Mouse (Mus musculus) frontal cortex, postnatal 36 days (tissue): ENCODE measurements around the gene Ppp1r8.

Experiments
- DNase-seq, 2 experiments: peaks; one replicate each; pipeline ENCODE4 v3.0.0; 2022; ENCODE audit warnings: low spot score in 2 of 2

Gene Ppp1r8

GRCm38 (mm10) chr4:132842970-132843704 lies at the start of gene Ppp1r8:
Ppp1r8 (minus strand) TSS chr4:132843169.
- peak; percentile 91 for DNase-seq

DNA sequence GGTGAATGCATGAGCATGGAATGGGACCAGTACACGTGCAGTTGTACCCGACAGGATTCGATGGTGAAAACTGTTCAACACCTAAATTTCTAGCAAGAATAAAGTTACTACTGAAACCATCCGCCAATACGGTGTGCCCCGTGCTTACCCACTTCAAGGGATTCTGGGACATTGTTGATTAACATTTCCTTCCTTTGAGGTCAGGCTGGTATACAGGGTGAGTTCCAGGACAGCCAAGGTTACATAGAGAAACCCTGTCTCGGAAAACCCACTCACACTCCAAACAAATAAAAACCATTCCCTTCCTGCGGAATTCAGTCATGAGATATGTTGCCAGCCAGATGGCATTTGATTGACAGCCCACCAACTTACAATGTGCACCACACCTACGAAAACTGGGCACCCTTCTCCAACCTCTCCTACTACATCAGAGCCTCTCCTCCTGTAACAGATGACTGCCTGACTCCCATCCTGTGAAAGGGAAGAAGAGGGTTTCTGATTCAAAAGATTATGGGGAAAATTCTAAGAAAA lies 41.9 kb upstream of the Ppp1r8 start:
- DNase-seq, result no peak

DNA sequence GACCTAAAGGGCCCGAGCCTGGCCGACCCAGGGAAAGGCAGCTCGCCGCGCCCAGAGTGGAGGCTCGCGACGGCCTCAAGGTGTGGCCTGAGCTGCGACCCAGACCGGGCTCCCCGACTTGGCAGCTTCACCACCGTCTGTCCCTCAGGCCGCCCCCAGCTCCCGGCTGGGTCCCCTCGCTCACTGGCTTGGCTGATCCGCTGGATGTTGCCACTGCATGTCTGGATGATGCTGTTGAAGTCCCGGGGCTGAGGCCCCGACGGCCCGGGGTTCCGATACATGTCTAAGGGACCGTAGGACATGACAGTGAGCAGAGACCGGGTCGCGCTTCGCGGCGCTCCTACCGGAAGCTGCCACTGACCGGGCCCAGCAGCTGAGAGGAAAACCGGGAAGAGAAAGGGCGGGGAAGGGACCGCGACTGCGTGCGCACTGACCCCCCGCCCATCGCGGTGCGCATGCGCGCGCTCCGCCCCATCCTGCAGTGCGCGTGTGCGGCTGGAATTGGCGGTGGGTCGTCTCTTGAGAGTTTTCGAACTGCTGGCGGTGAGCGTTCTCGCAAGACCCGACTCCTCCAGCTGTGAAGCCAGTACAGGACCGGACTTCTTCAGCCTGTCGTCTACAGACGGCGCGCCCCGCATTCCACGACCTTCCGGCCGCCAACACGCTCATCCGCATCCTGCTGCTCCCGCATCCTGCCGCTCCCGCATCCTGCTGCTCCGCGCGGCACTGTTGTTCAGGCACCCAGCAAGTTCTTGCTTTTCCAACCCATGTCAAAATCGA lies 41.3 kb upstream of the Ppp1r8 start, which contains the start of gene Stx12:
TSS of gene Stx12 (minus strand) at position 446 of the 780 bp plus-strand sequence.
- DNase-seq, result peak; percentile 89

- no peak for DNase-seq
Observed at GRCm38 (mm10) chr4:132883561-132884063, 40.6 kb upstream of the Ppp1r8 start.

DNA sequence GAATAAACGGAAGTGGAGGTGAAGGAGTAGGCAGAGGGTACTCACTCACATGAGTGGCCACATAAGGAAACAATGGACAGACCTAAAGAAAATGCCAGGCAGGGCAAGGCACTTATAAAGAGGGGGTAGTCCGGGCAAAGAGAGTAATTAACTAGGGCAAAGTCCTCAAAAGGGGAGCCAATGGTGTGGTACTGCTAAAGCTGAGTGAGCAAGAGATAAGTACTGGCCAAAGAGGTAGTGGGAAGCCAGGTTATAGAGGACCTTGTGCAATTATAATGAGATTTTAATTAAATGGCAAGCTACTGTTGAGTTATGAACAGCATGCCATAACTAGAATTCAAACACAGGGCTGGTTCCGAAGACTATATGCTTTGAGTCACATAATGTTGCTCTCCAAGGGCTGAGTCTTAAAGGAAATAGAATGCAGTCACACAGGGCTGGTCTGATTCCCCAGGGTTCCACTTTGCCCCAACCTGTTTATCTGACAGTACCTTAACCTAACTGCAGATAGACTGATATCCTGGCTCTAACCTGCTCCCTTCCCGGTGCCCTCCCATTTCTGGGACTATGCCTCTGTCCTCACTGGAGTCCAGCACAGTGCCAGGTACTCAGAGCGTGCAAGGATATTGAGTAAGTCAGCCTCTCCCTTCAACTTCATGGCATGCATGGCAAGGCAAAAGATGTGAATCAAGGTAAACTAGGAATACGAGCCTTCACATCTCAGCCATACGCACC lies 31.6 kb upstream of the Ppp1r8 start:
- no peak for DNase-seq

DNA sequence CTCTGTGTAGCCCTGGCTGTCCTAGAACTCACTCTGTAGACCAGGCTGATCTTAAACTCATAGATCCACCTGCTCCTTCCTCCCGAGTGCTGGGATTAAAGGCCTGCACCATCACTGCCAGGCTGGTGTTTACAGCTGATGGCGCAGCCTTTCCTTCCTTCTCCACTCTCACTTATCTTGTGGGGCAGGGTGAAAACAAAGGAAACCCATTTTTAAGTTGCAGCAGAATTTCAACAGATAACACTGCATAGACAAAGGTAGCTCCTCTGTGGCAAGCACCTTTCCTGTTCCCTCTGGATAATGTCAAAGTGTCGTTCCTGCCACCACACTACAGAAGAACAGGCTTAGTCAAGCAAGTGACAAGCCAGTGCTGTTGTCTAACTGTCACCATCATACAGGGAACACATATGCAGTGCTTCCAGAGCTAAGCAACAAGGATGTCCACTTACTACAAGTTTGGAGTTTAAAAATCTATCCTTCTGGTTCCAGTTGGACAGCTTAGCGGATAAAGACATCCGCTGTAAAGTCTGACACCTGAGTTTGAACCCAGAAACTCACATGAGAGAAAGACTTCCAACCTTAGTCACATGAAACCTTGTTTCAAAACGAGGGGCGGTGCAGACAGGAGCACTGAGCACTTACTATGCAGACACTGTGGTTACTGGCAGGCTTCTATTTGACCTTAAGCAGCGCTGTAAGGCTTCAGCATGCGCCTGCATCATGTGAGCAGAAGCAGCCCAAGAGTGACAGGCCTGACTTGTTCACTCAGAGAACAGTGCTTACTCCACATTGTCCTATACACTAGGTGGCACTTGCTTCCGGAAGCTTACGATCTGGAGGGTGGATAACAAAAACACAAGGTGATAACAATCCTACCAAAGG lies 30.8 kb upstream of the Ppp1r8 start:
- no peak for DNase-seq

GRCm38 (mm10) chr4:132871116-132871515 lies 28.1 kb upstream of the Ppp1r8 start:
- DNase-seq, result no peak

DNA sequence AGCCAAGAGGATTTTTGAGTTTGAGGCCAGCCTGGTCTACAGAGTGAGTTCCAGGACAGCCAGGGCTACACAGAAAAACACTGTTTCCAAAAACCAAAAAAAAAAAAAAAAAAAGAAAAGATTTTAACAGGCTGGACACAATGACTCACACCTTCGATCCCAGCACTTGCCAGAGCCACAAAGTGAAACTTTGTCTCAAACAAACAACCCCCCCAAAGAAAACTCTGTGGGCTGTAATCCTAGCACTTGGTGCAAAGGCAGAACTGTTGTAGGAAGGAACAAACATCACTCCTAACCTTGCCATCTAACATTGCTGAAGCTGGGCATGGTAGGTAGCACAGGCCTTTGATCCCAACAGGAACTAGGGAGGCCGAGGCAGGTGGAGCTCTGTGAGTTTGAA lies 21.9 kb upstream of the Ppp1r8 start:
- DNase-seq, result no peak

GRCm38 (mm10) chr4:132863012-132863411 lies 20.0 kb upstream of the Ppp1r8 start:
- no peak for DNase-seq

DNA sequence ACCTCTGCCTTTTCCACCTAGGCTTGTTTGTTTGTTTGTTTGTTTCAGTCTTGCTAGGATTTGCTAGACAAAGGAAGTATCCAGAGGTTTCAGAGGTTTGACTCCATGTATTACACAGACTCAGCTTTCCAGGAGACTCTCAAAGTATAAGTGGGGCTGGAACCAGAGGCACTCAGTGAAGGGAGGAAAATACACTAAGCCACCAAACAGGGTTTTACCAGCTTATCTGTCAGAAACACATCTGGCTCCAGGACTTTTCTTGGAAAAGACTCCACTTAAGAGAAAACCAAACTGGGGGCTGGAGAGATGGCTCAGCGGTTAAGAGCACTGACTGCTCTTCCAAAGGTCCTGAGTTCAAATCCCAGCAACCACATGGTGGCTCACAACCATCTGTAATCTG lies 17.9 kb upstream of the Ppp1r8 start:
- no peak for DNase-seq

- DNase-seq, result no peak
Observed at GRCm38 (mm10) chr4:132843705-132844071, 719 bp upstream of the Ppp1r8 start.

GRCm38 (mm10) chr4:132842281-132842906 lies 575 bp downstream of the Ppp1r8 start:
- peak; percentile 27 to 29 for DNase-seq

GRCm38 (mm10) chr4:132841493-132841892 lies 1.5 kb downstream of the Ppp1r8 start:
- DNase-seq, result no peak

GRCm38 (mm10) chr4:132823614-132824366 lies 19.2 kb downstream of the Ppp1r8 start:
- DNase-seq, result peak; percentile 63 to 72

DNA sequence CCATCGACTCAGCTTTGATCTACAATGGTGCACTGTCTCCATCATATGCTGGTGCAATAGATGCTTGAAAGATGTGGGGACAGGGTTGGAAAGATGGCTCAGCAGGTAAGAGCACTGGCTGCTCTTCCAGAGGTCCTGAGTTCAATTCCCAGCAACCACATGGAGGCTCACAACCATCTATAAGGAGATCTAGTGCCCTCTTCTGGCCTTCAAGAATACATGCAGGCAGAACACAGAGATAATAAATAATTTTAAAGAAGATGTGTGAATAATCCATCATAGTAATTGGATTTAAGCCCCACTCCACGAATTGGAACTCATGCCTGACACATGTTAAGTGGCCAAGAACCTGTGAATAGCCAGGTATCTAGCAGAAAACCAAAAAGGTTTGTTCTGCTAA lies 24.5 kb downstream of the Ppp1r8 start:
- no peak for DNase-seq

- DNase-seq, result no peak
Observed at GRCm38 (mm10) chr4:132816855-132817254, 26.1 kb downstream of the Ppp1r8 start.

- DNase-seq, result no peak
Observed at GRCm38 (mm10) chr4:132816404-132816803, 26.6 kb downstream of the Ppp1r8 start.

- DNase-seq, result peak; percentile 73 to 83
Observed at GRCm38 (mm10) chr4:132809621-132810020, 33.3 kb downstream of the Ppp1r8 start.

GRCm38 (mm10) chr4:132807771-132808641 lies 35.0 kb downstream of the Ppp1r8 start:
- no peak for DNase-seq
